ENCODE assay signal across 21 mouse cellular contexts in the genomic region with DNA sequence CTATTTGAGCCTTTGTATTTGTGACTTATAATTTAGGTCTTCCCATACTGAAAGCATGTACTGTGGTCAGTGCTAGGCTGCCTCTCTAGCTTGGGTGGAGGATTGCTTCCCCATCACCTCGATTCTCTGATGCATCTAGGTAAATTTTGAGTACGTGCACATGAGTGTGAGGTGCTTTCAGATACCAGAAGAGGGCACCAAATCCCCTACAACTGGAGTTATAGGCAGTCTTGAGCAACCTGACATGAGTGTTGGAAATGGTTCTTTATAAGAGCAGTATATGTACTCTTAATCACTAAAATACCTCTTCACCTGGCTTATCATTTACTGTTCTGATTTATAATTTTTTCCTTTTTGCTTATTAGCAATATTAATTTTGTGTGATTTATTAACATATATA.
DNase-seq lines count a peak whose midpoint lies in the region; TF ChIP-seq lines count a peak whose summit lies in the region.
"Had no signal": no experiment of that assay in that cellular context is flagged by ENCODE, and none has a peak within 500 bp of the region (broad histone marks: within the 10 kb centered on the region; RNA-seq: fewer than 3 reads in every experiment).

No protein-coding gene starts in this region.

- H3K4me3 ChIP-seq in ES-E14 (ENCODE audit: insufficient read depth in 1 of 2, low read depth in 1 of 2, low read length in 2 of 2, poor library complexity in 1 of 2, severe bottlenecking in 1 of 2): no peak overlapping the region
- H3K4me3 ChIP-seq: embryonic facial prominence, embryonic 15.5 days; erythroblast, embryonic 14.5 days; forebrain, embryonic 10.5 days; heart, adult 2 months; heart, embryonic 15.5 days; hindbrain, embryonic 15.5 days had no signal

- H3K9me3 ChIP-seq in ES-E14 (ENCODE audit: control insufficient read depth, insufficient read depth, low read depth, low read length): no peaks in the 10 kb centered on the region
- H3K9me3 ChIP-seq: embryonic facial prominence, embryonic 15.5 days; forebrain, embryonic 10.5 days; heart, embryonic 15.5 days; hindbrain, embryonic 15.5 days had no signal

- no peak overlapping the region for H3K27ac ChIP-seq in ES-E14 (ENCODE audit: insufficient read depth, low read depth, low read length, poor library complexity, severe bottlenecking)
- H3K27ac ChIP-seq: embryonic facial prominence, embryonic 15.5 days; forebrain, embryonic 10.5 days; heart, adult 2 months; heart, embryonic 15.5 days; hindbrain, embryonic 15.5 days had no signal

- H3K9ac ChIP-seq in ES-E14 (ENCODE audit: insufficient read depth, low read depth, low read length, poor library complexity, severe bottlenecking): no peak overlapping the region
- H3K9ac ChIP-seq: embryonic facial prominence, embryonic 15.5 days; heart, embryonic 15.5 days; hindbrain, embryonic 15.5 days had no signal

- in situ Hi-C loops in ES-E14 (cut with MboI; ENCODE audit: low sequenced_read_pairs in 2 of 2, unreplicated experiment in 2 of 2): no loop called here

- no peaks in the 10 kb centered on the region for H3K36me3 ChIP-seq in ES-E14 (ENCODE audit: control insufficient read depth, insufficient read depth, low read length, poor library complexity, severe bottlenecking)
- H3K36me3 ChIP-seq: embryonic facial prominence, embryonic 15.5 days; forebrain, embryonic 10.5 days; heart, embryonic 15.5 days; hindbrain, embryonic 15.5 days had no signal

- peak; percentile 6 for DNase-seq in A20 (ENCODE audit: low read depth, low spot score)
- peak; percentile 59 for DNase-seq in ES-E14 (ENCODE audit: low read depth, low spot score)
- DNase-seq in R1 (ENCODE audit: low read depth, low spot score): peak; percentile 82
- DNase-seq in kidney, postnatal 14 days: no peak
- no peak for DNase-seq in testis, postnatal 10 days (ENCODE audit: low spot score)
- DNase-seq in spleen, postnatal 14 days (ENCODE audit: low spot score in 2 of 2): no peak
- no peak for DNase-seq in heart, adult 18-20 months
- DNase-seq: adrenal gland, postnatal 10 days; cerebellum, adult 11 months; cerebellum, adult 8-10 months; cerebellum, postnatal 14 days; embryo, embryonic 11 days; gastrocnemius, postnatal 36 days; heart, adult 2 months; heart, postnatal 14 days; kidney, adult 2 months had no signal

- no peaks in the 10 kb centered on the region for H3K4me1 ChIP-seq in ES-E14 (ENCODE audit: control insufficient read depth in 2 of 2, insufficient read depth in 2 of 2, low read length in 2 of 2, poor library complexity in 1 of 2)
- H3K4me1 ChIP-seq: embryonic facial prominence, embryonic 15.5 days; forebrain, embryonic 10.5 days; heart, embryonic 15.5 days; hindbrain, embryonic 15.5 days had no signal

TF ChIP-seq in ES-E14, 5 proteins besides CTCF, POLR2A, EP300 and RAD21:
- TF ChIP-seq HCFC1 (IDR thresholded peaks at IDR 0.05; ENCODE audit: borderline replicate concordance, insufficient read depth, low read length): no peak
- peak; percentile 54; the same call in 1 of the 2 replicates for TF ChIP-seq ZC3H11A (IDR thresholded peaks at IDR 0.05; ENCODE audit: borderline replicate concordance, low read depth, low read length)
TF ChIP-seq in ES-E14: peak in this region for 1.

Comparison
In these comparisons a context has a peak if more than half of its experiments do, and no peak if none do; other contexts are left out.
1. DNase-seq: peak in A20 (single experiment), ES-E14 (single experiment) and R1 (single experiment); none in kidney, postnatal 14 days (single experiment), testis, postnatal 10 days (single experiment), spleen, postnatal 14 days (0 of 2) and heart, adult 18-20 months (0 of 2).